Mouse (Mus musculus): ENCODE measurements at regions not wholly inside any gene's neighbourhood (a gene's known extent, or its start where the extent isn't known, plus 50 kb on each side); places are given as distances from the start of the nearest gene placed in this dataset.

DNA sequence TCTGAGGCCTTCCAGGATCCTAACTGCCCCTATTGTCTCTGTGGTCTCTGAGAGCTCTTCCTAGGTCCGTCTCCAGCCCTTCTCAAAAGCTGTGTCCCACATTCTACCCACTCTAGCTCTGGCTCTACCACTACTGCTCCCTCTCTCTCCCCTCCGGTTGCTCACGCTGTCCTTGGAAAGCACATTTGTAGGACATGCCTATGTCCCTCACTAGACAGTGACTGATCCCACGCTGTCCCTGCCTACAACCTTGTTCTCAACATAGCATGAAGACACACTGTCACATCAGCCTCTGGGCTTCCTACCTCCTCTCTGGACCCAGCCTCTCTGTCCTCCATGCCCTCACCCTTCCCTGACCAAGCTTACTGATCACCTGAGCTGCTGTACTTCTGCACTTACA, 148.5 kb upstream of the Klf14 start:
- H3K27me3 ChIP-seq (ENCODE audit: control insufficient read depth, insufficient read depth, low read length), result no peaks in the 10 kb centered on the region
- no peak for TF ChIP-seq CTCF (IDR thresholded peaks at IDR 0.05; ENCODE audit: control insufficient read depth, insufficient read depth, insufficient replicate concordance, low read depth, low read length)
- no peak for TF ChIP-seq POLR2A (IDR thresholded peaks at IDR 0.05; ENCODE audit: control insufficient read depth, low read depth, low read length)
- no peak overlapping the region for H3K4me3 ChIP-seq (ENCODE audit: control insufficient read depth, low read depth, low read length)
- no peaks in the 10 kb centered on the region for H3K36me3 ChIP-seq (ENCODE audit: control insufficient read depth, insufficient read depth, low read length)
- no peak overlapping the region for H3K27ac ChIP-seq (ENCODE audit: control insufficient read depth, insufficient read depth, low read depth, low read length)
- peaks cover 3% of the 10 kb centered on the region; the same call in 1 of the 2 replicates for H3K4me1 ChIP-seq (ENCODE audit: control insufficient read depth, insufficient read depth, low read length)

DNA sequence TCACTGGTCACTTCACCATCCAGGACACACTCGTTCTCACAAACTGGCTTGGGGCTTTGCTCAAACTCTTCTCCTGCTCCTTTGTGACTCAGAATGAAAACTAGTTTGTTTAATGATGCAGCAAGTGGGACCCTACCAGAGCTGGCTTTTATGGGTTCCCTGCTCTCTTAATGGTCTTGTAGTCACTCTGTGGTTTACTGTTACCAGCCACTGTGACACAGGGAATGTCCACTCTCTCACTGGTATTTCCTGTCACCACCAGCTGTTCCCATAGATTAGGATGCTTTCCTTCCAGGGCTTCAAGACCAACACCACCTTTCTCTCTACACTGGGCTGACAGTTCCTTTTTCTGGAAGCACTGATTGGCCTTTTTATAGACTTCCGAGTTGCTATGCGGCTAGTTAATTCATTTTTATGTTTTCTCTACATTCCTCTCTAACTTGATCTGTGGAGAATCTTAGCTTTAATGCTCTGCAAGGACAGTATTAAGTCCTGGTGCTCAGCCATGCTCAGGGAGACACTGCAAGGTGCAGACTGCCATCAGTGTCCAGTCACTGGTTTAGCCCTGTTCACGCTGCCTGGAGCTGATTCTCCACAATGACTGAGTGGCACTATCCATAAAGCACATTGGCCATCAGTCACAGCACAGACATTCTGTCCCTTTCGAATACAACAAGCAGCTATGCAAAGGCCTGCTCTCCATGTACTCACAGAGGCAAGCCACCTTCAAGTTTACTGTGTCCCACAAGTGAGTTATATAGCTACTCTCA, 149.2 kb upstream of the Klf14 start:
- no peaks in the 10 kb centered on the region for H3K27me3 ChIP-seq (ENCODE audit: control insufficient read depth, insufficient read depth, low read length)
- H3K27ac ChIP-seq (ENCODE audit: control insufficient read depth, insufficient read depth, low read depth, low read length), result no peak overlapping the region
- TF ChIP-seq CTCF (IDR thresholded peaks at IDR 0.05; ENCODE audit: control insufficient read depth, insufficient read depth, insufficient replicate concordance, low read depth, low read length), result no peak
- no peak for TF ChIP-seq POLR2A (IDR thresholded peaks at IDR 0.05; ENCODE audit: control insufficient read depth, low read depth, low read length)
- H3K4me1 ChIP-seq (ENCODE audit: control insufficient read depth, insufficient read depth, low read length), result peaks cover 3% of the 10 kb centered on the region; the same call in 1 of the 2 replicates
- no peaks in the 10 kb centered on the region; the same call in 1 of the 2 replicates for H3K36me3 ChIP-seq (ENCODE audit: control insufficient read depth, insufficient read depth, low read length)
- no peak overlapping the region for H3K4me3 ChIP-seq (ENCODE audit: control insufficient read depth, low read depth, low read length)

DNA sequence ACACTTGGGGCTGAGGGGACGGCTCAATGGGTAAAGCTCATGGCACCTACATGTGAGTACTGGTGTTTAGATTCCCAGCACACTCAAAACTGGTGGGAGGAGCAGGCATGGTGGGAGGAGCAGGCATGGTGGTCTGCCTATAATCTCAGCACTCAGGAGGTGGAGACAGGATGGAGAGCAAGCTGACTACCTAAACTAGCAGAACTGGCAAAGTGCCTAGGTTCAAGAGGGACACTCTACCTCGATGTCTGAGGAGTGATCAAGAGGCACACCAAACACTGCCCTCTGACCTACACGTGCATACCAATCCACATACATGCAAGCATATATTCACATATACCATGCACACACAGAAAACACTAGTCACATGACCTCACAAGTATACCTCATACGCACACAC, 150.7 kb upstream of the Klf14 start:
- H3K27ac ChIP-seq (ENCODE audit: control insufficient read depth, insufficient read depth, low read depth, low read length), result no peak overlapping the region
- peaks cover 3% of the 10 kb centered on the region; the same call in 1 of the 2 replicates for H3K4me1 ChIP-seq (ENCODE audit: control insufficient read depth, insufficient read depth, low read length)
- H3K27me3 ChIP-seq (ENCODE audit: control insufficient read depth, insufficient read depth, low read length), result no peaks in the 10 kb centered on the region
- H3K36me3 ChIP-seq (ENCODE audit: control insufficient read depth, insufficient read depth, low read length), result no peaks in the 10 kb centered on the region; the same call in 1 of the 2 replicates
- no peak for TF ChIP-seq CTCF (IDR thresholded peaks at IDR 0.05; ENCODE audit: control insufficient read depth, insufficient read depth, insufficient replicate concordance, low read depth, low read length)
- no peak for TF ChIP-seq POLR2A (IDR thresholded peaks at IDR 0.05; ENCODE audit: control insufficient read depth, low read depth, low read length)
- H3K4me3 ChIP-seq (ENCODE audit: control insufficient read depth, low read depth, low read length), result no peak overlapping the region

DNA sequence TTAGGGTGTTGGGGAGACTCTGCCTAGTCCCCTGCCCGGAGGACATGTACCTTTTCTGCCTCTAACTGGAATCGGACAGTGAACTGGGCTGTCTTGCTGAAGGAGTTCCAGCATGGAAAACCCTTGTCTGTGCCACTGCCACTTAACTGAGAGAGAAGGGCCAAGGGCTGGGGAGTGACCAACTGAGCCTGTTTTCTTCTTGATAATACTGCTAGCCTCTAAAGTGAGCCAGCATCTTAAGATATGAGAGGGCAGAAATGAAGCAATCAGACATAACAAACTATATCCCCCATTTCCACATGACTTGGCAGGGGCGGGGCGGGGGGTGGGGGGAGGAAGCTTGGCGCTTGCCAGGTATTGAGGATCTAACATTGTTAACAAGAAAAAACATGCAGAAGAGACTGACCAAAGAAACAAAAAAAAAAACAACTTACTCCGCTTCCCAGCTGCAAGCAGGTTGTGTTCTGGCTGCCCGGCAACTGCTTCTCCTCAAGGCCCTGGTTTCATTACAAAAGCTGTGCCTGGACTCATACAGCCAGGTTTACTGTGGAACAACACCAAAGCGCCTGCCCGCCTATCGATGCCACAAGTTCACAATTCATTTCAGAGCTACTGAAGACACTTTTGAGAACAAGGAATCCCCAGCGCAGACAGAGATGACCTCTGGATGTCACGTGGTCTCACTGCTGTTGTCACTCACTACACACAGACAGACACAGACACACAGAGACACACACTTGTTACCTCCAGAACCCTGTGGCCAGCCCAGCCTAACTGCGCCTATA, 153.6 kb upstream of the Klf14 start:
- Histone ChIP-seq H3K36me3 (ENCODE audit: control insufficient read depth, insufficient read depth, low read length) (no peaks in the 10 kb centered on the region; the same call in 1 of the 2 replicates), H3K4me3 (ENCODE audit: control insufficient read depth, low read depth, low read length) (no peak overlapping the region), H3K4me1 (ENCODE audit: control insufficient read depth, insufficient read depth, low read length) (peaks cover 3% of the 10 kb centered on the region; the same call in 1 of the 2 replicates), H3K27me3 (ENCODE audit: control insufficient read depth, insufficient read depth, low read length) (no peaks in the 10 kb centered on the region), H3K27ac (ENCODE audit: control insufficient read depth, insufficient read depth, low read depth, low read length) (peak overlapping the region; percentile 52)
- TF ChIP-seq POLR2A (IDR thresholded peaks at IDR 0.05; ENCODE audit: control insufficient read depth, low read depth, low read length), result no peak
- TF ChIP-seq CTCF (IDR thresholded peaks at IDR 0.05; ENCODE audit: control insufficient read depth, insufficient read depth, insufficient replicate concordance, low read depth, low read length), result no peak

DNA sequence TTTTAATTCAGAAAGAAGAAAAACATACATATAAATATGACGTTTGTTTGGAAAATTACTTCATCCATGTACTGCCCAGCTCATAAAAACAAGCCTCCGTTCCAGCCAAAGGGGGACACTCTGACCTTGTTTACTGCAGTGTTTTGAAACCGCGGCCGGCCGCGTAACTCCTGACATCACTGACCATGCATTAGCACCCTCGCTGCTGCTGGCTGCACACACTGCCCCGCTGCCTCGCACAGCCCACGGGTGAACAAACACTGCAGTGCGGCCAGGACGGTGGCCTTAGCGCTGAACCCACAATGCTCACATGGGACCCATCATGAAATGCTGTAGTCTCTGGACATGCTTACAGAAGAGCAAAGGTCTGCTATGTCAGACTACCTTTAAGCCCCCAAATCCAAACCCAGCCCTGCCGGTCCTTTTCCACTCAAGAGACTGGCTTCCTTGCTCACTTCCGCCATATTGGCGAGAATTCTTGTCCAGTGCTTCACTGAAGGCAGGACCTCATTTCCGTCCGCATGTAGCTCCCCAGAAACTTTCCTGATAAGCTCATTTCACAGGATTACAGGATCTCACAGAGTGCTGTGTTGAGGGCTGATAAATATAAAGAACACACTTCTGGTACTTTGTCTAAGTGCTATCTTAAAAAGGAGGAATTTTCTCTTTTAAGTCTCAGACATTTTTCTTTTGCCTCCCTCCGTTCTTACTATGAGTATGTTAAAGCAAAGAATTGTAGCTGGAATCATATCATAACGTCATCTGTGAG, 154.9 kb upstream of the Klf14 start:
- Histone ChIP-seq H3K27ac (ENCODE audit: control insufficient read depth, insufficient read depth, low read depth, low read length) (no peak overlapping the region), H3K36me3 (ENCODE audit: control insufficient read depth, insufficient read depth, low read length) (no peaks in the 10 kb centered on the region; the same call in 1 of the 2 replicates), H3K4me3 (ENCODE audit: control insufficient read depth, low read depth, low read length) (no peak overlapping the region), H3K4me1 (ENCODE audit: control insufficient read depth, insufficient read depth, low read length) (no peaks in the 10 kb centered on the region; the same call in 1 of the 2 replicates), H3K27me3 (ENCODE audit: control insufficient read depth, insufficient read depth, low read length) (no peaks in the 10 kb centered on the region)
- TF ChIP-seq POLR2A (IDR thresholded peaks at IDR 0.05; ENCODE audit: control insufficient read depth, low read depth, low read length), result no peak
- no peak for TF ChIP-seq CTCF (IDR thresholded peaks at IDR 0.05; ENCODE audit: control insufficient read depth, insufficient read depth, insufficient replicate concordance, low read depth, low read length)

DNA sequence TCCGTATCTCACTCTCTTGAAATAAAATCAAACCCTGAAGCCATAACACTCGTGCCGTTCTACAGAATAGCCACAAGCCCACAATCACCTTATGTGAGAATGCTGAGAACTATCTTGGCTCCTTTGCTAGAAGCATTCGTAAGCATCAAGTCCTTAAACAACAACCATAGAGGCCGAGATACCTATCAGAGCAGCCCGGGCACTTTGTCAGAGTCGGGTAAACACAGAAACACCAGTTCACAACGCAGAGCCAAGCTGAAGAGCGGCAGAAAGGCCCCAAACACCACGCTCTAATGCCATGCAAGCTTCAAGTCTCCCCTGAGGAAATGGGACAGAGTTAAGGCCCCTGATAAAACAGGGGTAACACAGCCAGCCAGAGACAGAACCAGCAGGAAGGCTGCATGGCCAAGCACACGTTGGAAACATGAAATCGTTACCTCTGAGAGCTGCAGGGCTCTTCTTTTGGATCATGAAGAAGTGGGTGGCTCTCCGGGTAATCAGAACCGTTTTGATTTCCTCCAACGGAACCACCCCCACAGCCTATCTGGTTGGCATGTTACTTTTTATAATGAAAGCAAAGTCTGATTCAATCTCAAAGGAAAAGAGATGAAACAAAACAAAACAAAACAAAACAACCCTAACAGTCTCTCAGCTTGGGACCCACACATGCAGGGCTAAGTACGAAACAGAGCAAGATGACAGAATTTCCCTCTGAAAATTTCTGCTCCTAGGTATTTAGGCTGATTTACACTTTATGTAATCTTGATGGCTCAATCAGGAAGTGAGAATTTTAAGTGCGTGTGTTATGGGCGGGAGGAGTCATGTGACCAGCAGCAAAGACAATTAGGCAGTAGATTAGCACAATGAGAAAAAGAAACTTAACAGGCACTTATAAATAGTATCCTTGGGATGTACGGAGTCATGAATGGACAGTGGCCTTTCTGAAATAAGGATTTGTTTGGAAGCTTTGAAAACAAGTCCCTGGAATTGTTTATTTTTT, 155.8 kb upstream of the Klf14 start:
- TF ChIP-seq CTCF (IDR thresholded peaks at IDR 0.05; ENCODE audit: control insufficient read depth, insufficient read depth, insufficient replicate concordance, low read depth, low read length), result no peak
- Histone ChIP-seq H3K27ac (ENCODE audit: control insufficient read depth, insufficient read depth, low read depth, low read length) (peak overlapping the region; percentile 50), H3K4me1 (ENCODE audit: control insufficient read depth, insufficient read depth, low read length) (no peaks in the 10 kb centered on the region; the same call in 1 of the 2 replicates), H3K36me3 (ENCODE audit: control insufficient read depth, insufficient read depth, low read length) (no peaks in the 10 kb centered on the region; the same call in 1 of the 2 replicates), H3K27me3 (ENCODE audit: control insufficient read depth, insufficient read depth, low read length) (no peaks in the 10 kb centered on the region), H3K4me3 (ENCODE audit: control insufficient read depth, low read depth, low read length) (no peak overlapping the region)
